Mouse (Mus musculus) myocyte (in vitro differentiated cells): Measurements from ENCODE around the gene Prdm9. TPM values are rescaled to one million over a fixed set of nuclear protein-coding genes. Genes with fewer than 3 reads are reported as not detected.
A peak's percentile ranks its signal among the peaks of the same experiment; 100 is the strongest.

ENCODE experiments used
- H3K27me3 ChIP-seq: one replicate; pipeline ENCODE4 v1.6.1; 2011; ENCODE audit not compliant: control insufficient read depth, insufficient read depth, insufficient read length
- H3K36me3 ChIP-seq: one replicate; pipeline ENCODE4 v1.6.1; 2011; ENCODE audit not compliant: control insufficient read depth, insufficient read depth
- H3K4me2 ChIP-seq: one replicate; pipeline ENCODE4 v1.6.1; 2011; ENCODE audit warnings: low read depth, control low read depth
- H3K4me3 ChIP-seq: one replicate; pipeline ENCODE4 v1.5.1; 2011; ENCODE audit warnings: mild to moderate bottlenecking, control low read depth, moderate library complexity
- H3K79me2 ChIP-seq: one replicate; pipeline ENCODE4 v1.6.1; 2011; ENCODE audit not compliant: control insufficient read depth, insufficient read depth
- H3ac ChIP-seq: one replicate; pipeline ENCODE4 v1.6.1; 2011; ENCODE audit not compliant: control insufficient read depth, insufficient read length
- E2F4 ChIP-seq: IDR thresholded peaks from one replicate; pipeline ENCODE4 v1.6.1; 2011; ENCODE audit warnings: mild to moderate bottlenecking, control low read depth, moderate library complexity; ENCODE audit not compliant: insufficient read depth
- MAX ChIP-seq: IDR thresholded peaks from one replicate; pipeline ENCODE4 v1.6.1; 2011; ENCODE audit warnings: low read depth, mild to moderate bottlenecking, control low read depth
- MYOD1 ChIP-seq, 3 experiments: IDR thresholded peaks; one replicate each; pipeline ENCODE4 v1.6.1; 2011; ENCODE audit warnings: control low read depth in 2 of 3, low read depth in 2 of 3, mild to moderate bottlenecking in 2 of 3, moderate library complexity in 1 of 3; ENCODE audit not compliant: insufficient read length in 2 of 3, control insufficient read depth in 1 of 3
- MYOG ChIP-seq, 3 experiments: IDR thresholded peaks; one replicate each; pipeline ENCODE4 v1.6.1; 2011; ENCODE audit warnings: control low read depth in 2 of 3, low read depth in 2 of 3, mild to moderate bottlenecking in 2 of 3; ENCODE audit not compliant: insufficient read length in 2 of 3, control insufficient read depth in 1 of 3, insufficient read depth in 1 of 3
- POLR2A ChIP-seq: IDR thresholded peaks from one replicate; pipeline ENCODE4 v1.6.1; 2011; ENCODE audit warnings: low read depth, mild to moderate bottlenecking, control low read depth, moderate library complexity; ENCODE audit not compliant: insufficient read length
- POLR2AphosphoS2 ChIP-seq: IDR thresholded peaks from one replicate; pipeline ENCODE4 v1.6.1; 2011; ENCODE audit warnings: low read depth, control low read depth; ENCODE audit not compliant: insufficient read length
- REST ChIP-seq: IDR thresholded peaks from one replicate; pipeline ENCODE4 v1.6.1; 2011; ENCODE audit warnings: mild to moderate bottlenecking, control low read depth, moderate library complexity; ENCODE audit not compliant: insufficient read depth, insufficient read length
- SRF ChIP-seq: IDR thresholded peaks from one replicate; pipeline ENCODE4 v1.6.1; 2011; ENCODE audit warnings: low read depth; ENCODE audit not compliant: control insufficient read depth, insufficient read length
- TCF12 ChIP-seq: IDR thresholded peaks from one replicate; pipeline ENCODE4 v1.6.1; 2011; ENCODE audit warnings: mild to moderate bottlenecking, control low read depth; ENCODE audit not compliant: poor library complexity, insufficient read depth, severe bottlenecking
- TCF3 ChIP-seq: IDR thresholded peaks from one replicate; pipeline ENCODE4 v1.6.1; 2011; ENCODE audit warnings: low read depth, control low read depth; ENCODE audit not compliant: insufficient read length
- USF1 ChIP-seq: IDR thresholded peaks from one replicate; pipeline ENCODE4 v1.6.1; 2011; ENCODE audit warnings: low read depth, mild to moderate bottlenecking, control low read depth, moderate library complexity
- polyA plus RNA-seq: library from polyadenylated mRNA; unstranded; fragments of >200 nt; fragmentation: generic; extraction: Trizol; gene quantifications from one replicate; pipeline ENCODE4 v1.2.1, GENCODE M21; 2012; ENCODE audit warnings: missing spikeins

The Prdm9 gene
- polyA plus RNA-seq, 1 experiment = 1.2 TPM

DNA sequence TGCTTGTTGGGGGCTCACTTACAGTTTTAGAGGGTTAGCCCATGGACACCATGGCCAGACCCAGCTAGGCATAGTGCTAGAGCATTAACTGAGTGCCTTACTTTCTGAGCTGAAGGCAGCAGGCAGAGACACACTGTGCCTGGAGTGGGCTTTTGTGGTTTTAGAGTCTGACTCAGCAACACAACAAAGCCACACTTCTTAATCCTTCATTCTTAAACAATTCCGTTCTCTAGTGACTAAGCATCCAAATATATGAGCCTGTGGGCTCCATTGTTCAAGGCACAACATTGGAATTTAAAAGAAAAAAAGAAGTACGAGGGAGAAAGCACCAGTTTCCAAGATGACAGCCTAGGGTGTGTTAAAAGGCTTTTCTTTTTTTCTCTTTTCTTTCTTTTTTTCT is 53.5 kb downstream of the Prdm9 start:
- H3K36me3 ChIP-seq = peaks cover 63% of the 10 kb centered on the region
- peaks cover 14% of the 10 kb centered on the region for H3K79me2 ChIP-seq
- no peak overlapping the region for H3ac ChIP-seq
- H3K27me3 ChIP-seq = no peaks in the 10 kb centered on the region
- TF ChIP-seq TCF3 (no peak), POLR2AphosphoS2 (no peak)
- no peak overlapping the region for H3K4me3 ChIP-seq
- peak overlapping the region; percentile 87 for H3K4me2 ChIP-seq

DNA sequence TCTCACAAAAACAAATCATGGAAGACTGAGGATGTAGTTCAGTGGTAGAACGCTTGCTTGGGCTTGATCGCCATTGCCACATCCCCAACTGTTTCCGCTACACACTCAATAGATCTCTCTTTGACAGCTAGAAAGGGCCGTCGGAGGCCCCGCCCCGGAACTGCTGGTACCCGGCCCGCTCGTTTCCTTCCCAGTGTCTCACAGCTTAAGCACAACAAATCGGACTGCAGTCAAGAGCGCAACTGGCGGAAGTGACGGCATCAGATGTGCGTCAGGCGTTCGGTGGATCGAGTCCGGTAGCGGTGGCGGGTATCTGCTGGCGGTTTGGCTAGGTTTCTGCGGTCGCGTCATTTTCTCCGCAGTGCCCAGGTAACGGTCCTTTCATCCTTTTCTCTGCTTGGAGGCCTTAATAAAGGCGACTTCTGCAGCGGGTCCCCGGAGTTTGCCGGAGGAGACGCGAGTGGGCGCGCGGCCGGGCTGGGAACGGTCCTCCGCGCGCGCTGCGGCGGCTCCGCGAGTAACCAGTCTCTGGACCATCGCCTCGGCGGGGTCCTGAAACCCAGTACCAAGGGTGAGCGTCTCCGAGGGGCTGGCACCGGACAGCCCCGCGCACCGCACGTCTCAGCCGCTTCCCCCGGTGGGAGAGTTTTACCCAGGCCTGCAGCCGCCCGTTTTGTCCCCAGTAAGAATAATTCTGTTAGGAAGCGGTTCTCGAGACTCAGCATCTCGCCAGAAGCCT is 64.3 kb downstream of the Prdm9 start, which contains the start of the genes Psmb1 and Tbp:
Gene Psmb1, minus strand, starts transcription at position 96 of the 739 bp plus-strand sequence.
Gene Tbp, plus strand, starts transcription at position 233 of the 739 bp plus-strand sequence.
- TF ChIP-seq POLR2A (peak; percentile 84), POLR2AphosphoS2 (peak; percentile 89), MYOG (IDR thresholded peaks at IDR 0.05; ENCODE audit: control insufficient read depth in 1 of 3, insufficient read depth in 1 of 3, insufficient read length in 2 of 3, low read depth in 2 of 3) (peak; percentile 26 to 66 (median 49)), SRF (peak; percentile 86), REST (peak; percentile 20), USF1 (no peak), TCF12 (no peak), TCF3 (no peak), MYOD1 (IDR thresholded peaks at IDR 0.05; ENCODE audit: control insufficient read depth in 1 of 3, insufficient read length in 2 of 3, low read depth in 2 of 3) (peak in 1 of 3 experiments; percentile 48), MAX (peak; percentile 10)

DNA sequence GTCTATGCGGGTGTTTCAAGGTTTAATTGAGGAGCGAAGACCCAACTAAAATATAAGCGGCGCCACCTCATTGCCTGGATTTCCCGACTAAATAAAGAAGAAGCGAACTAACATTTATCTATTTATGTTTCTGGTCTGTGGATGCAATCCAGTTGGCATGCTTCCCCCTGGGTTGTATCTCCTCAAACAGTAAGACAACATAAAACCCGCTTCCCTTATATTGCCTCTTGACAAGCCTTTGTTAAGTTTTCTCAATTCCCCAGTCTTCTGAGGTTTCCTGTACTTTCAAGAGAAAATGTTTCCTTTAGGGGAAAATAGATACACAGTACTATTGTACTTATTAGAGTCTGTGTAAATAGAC is 65.4 kb downstream of the Prdm9 start:
- TF ChIP-seq MYOD1 (IDR thresholded peaks at IDR 0.05; ENCODE audit: control insufficient read depth in 1 of 3, insufficient read length in 2 of 3, low read depth in 2 of 3) (no peak), REST (no peak), USF1 (no peak)
- Histone ChIP-seq H3K79me2 (peaks cover 65% of the 10 kb centered on the region), H3ac (peak overlapping the region; percentile 70), H3K4me2 (peak overlapping the region; percentile 98), H3K4me3 (peak overlapping the region; percentile 87), H3K27me3 (no peaks in the 10 kb centered on the region), H3K36me3 (peaks cover 24% of the 10 kb centered on the region)

More for the DNA sequence above, 64.3 kb downstream of the Prdm9 start, which contains the start of the genes Psmb1 and Tbp:
- Histone ChIP-seq H3ac (peak within 1 kb of the TSS; percentile 70), H3K36me3 (peaks cover 18% of the 10 kb centered on the region), H3K4me2 (peak within 1 kb of the TSS; percentile 98), H3K4me3 (peak within 1 kb of the TSS; percentile 87), H3K79me2 (peaks cover 59% of the 10 kb centered on the region), H3K27me3 (no peaks in the 10 kb centered on the region)

DNA sequence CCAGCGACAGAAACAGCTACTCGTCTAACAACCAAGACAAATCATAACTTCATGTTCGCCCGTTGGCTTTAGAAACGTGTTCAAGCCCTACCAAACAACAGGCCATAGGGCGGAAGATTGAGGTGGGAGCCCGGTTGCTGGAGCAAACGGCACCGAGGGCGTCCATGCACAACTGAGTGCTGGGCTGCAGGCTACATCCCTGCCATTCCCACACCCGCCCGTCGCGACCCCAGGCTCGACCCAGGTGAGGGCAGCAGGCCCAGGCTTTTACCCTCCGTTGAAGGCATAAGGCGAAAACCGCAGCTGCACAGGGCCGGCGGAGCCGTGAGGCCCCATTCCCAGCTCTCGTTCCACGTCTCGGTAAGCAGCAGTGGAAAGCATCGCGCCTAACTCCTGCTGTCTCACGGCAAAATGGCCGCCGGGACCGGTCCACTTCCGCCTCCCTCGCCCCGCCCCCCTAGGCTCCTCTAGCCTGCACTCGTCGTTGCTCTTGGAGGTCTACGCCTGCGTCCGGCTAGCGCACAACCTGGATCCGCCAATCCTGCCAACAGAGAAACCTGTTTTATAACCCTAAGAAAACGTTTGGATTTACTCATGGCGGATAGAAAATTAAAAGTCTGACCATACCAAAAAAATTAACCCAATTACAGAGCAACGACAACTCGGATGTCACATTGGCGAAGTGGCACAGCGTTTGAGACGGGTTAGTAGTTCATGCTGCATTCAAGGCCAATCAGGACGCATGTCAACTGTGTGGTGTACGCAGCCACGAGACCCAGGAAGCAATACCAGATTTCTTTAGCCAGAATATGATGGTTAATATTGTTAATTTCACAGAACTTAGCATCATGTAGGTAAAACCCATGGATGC is 66.0 kb downstream of the Prdm9 start:
- H3K27me3 ChIP-seq = no peaks in the 10 kb centered on the region
- peak overlapping the region; percentile 99 for H3K4me2 ChIP-seq
- peak overlapping the region; percentile 87 for H3K4me3 ChIP-seq
- TF ChIP-seq POLR2AphosphoS2 (peak; percentile 85), REST (no peak), POLR2A (peak; percentile 74), USF1 (no peak), E2F4 (no peak)
- peaks cover 30% of the 10 kb centered on the region for H3K36me3 ChIP-seq
- peak overlapping the region; percentile 70 for H3ac ChIP-seq
- H3K79me2 ChIP-seq = peaks cover 65% of the 10 kb centered on the region

Other genes starting within 250 kb of the Prdm9 start
- gene Dll1, start 187.5 kb downstream of the Prdm9 start, polyA plus RNA-seq = 13.3 TPM
- gene Fam120b, start 168.2 kb downstream of the Prdm9 start, polyA plus RNA-seq = 8.8 TPM
- 220 TPM for gene Psmb1, start 64.6 kb downstream of the Prdm9 start, polyA plus RNA-seq
- 12.2 TPM for gene Tbp, start 64.5 kb downstream of the Prdm9 start, polyA plus RNA-seq
- gene Pdcd2, start 37.1 kb downstream of the Prdm9 start, polyA plus RNA-seq = 43.4 TPM
- 4.6 TPM for gene Chd1, start 140.6 kb upstream of the Prdm9 start, polyA plus RNA-seq